Mouse (Mus musculus): Measurements from ENCODE around the gene Lypd5. TPM values are rescaled to one million over a fixed set of nuclear protein-coding genes. Genes with fewer than 3 reads are reported as not detected.

Gene Lypd5
- total and polyA plus RNA-seq, 2 experiments from 2014 or later: 0.44 TPM; not detected in 1

DNA sequence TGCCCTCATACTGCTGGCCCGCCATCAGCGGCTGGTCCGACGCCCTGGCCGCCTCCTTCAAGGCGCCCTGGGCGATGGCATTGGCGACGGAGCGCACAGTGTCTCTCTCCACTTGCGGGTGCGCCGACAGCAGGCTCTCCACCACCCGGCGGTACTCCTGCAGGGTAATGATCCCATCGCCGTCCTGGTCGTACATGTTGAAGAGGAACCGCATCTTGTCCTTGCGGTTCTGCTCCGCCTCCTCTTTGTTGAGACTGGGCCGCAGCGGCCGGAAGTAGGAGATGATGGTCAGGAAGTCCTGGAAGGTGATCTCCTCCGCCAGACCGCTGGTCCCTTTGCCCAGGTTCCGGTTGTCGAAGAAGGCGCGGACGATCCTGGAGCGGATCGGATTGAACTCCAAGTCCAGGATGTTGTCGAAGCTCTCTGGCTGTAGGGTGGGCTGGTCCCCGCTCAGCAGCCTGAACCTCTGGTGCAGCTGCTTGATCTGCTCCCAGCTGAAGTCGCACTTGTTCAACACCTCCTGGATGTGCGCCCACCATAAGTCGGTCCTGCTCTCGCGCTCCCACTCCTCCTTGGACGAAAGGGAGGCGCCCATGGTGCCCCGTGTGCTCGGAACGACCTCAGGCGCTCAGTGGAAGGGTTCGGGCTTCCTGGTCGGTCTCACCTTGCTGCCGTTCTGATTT lies 15.6 kb upstream of the Lypd5 start, which contains the start of gene Tescl:
Gene Tescl, minus strand, starts transcription at position 633 of the 683 bp plus-strand sequence.
- no peak for DNase-seq (ENCODE audit: low spot score)

DNA sequence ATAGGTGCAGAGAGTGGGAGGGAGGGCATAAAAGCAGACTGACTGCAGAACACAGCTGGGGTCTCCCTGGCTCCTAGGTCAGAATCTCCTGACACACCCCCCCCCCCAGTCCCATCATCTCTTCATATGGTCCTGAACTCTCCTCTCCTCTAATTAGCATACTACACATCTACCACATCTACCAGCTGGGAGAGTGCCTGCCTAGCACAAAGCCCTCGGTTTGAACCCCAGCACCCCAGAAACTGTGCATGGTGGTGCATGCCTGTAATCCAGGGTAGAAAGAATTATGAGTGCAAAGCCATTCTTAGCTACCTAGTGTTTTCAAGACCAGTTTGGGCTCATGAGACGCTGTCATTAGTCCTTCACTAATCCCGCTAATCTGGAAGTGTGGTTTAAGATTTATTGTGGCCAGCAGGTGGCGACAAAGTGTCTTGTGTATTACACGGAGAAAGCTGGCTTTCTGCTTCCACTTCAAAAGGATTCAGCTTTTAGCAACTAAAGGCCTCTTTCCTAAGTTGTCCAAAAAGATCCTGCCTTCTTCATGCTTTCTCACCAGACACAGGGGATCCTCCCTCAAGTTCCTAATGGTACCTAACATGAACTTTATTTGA lies 13.2 kb upstream of the Lypd5 start:
- Histone ChIP-seq H3K36me3 (ENCODE audit: insufficient read depth, low read length) (no peaks in the 10 kb centered on the region), H3K27me3 (ENCODE audit: insufficient read depth, low read length) (0 out of 2 replicates have a peak, but pooled peaks cover 4% of the 10 kb centered on the region), H3K27ac (ENCODE audit: low read depth, low read length) (no peak overlapping the region), H3K9me3 (ENCODE audit: low read length) (no peaks in the 10 kb centered on the region), H3K4me2 (ENCODE audit: low read depth, low read length, poor library complexity, severe bottlenecking) (no peak overlapping the region), H3K4me3 (ENCODE audit: low read depth, low read length) (no peak overlapping the region), H3K4me1 (ENCODE audit: insufficient read depth, low read length) (no peaks in the 10 kb centered on the region), H3K9ac (replicated peaks; ENCODE audit: low read length, poor library complexity, severe bottlenecking) (no peak overlapping the region)
- ATAC-seq (ENCODE audit: low FRiP score) (0 out of 2 replicates have a peak, but pooled peaks have one; percentile 5), DNase-seq (ENCODE audit: low spot score) (peak; percentile 89)
- 11% methylated on average over 5 of the region's 5 CpGs for WGBS
- TF ChIP-seq CTCF (IDR thresholded peaks at IDR 0.05): peak; percentile 86

More for the DNA sequence above, 15.6 kb upstream of the Lypd5 start, which contains the start of gene Tescl:
- Histone ChIP-seq H3K4me3 (ENCODE audit: low read depth, low read length) (no peak within 1 kb of the TSS), H3K36me3 (ENCODE audit: insufficient read depth, low read length) (no peaks in the 10 kb centered on the region), H3K9ac (replicated peaks; ENCODE audit: low read length, poor library complexity, severe bottlenecking) (no peak within 1 kb of the TSS), H3K9me3 (ENCODE audit: low read length) (no peaks in the 10 kb centered on the region), H3K4me2 (ENCODE audit: low read depth, low read length, poor library complexity, severe bottlenecking) (0 out of 2 replicates have a peak within 1 kb of the TSS, but pooled peaks have one; percentile 4), H3K27ac (ENCODE audit: low read depth, low read length) (no peak within 1 kb of the TSS), H3K4me1 (ENCODE audit: insufficient read depth, low read length) (no peaks in the 10 kb centered on the region), H3K27me3 (ENCODE audit: insufficient read depth, low read length) (0 out of 2 replicates have a peak, but pooled peaks cover 4% of the 10 kb centered on the region)
- TF ChIP-seq CTCF (IDR thresholded peaks at IDR 0.05): no peak
- 56% methylated on average over 49 of the region's 49 CpGs for WGBS
- ATAC-seq (ENCODE audit: low FRiP score): no peak

DNA sequence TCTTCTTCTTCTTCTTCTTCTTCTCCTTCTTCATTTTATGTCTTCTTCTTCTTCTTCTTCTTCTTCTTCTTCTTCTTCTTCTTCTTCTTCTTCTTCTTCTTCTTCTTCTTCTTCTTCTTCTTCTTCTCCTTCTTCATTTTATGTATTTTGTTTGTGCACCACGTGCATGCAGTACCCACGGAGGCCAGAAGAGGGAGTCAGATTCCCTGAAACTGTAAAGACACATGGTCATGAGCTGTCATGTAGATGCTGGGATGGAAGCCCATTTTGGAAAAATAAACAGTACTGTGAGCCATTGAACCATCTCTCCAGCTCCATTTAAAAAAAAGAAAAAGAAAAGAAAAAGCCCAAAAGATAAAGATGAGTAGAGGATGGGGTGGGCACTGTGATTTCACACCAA lies 10.8 kb upstream of the Lypd5 start:
- Histone ChIP-seq H3K4me3 (ENCODE audit: low read depth, low read length) (no peak overlapping the region), H3K4me2 (ENCODE audit: low read depth, low read length, poor library complexity, severe bottlenecking) (no peak overlapping the region), H3K27me3 (ENCODE audit: insufficient read depth, low read length) (0 out of 2 replicates have a peak, but pooled peaks cover 4% of the 10 kb centered on the region), H3K36me3 (ENCODE audit: insufficient read depth, low read length) (no peaks in the 10 kb centered on the region), H3K9ac (replicated peaks; ENCODE audit: low read length, poor library complexity, severe bottlenecking) (no peak overlapping the region), H3K27ac (ENCODE audit: low read depth, low read length) (no peak overlapping the region), H3K4me1 (ENCODE audit: insufficient read depth, low read length) (no peaks in the 10 kb centered on the region), H3K9me3 (ENCODE audit: low read length) (no peaks in the 10 kb centered on the region)
- DNase-seq (ENCODE audit: low spot score) (no peak), ATAC-seq (ENCODE audit: low FRiP score) (no peak)
- 41% methylated on average over 2 of the region's 2 CpGs for WGBS
- peak; percentile 39 for TF ChIP-seq CTCF (IDR thresholded peaks at IDR 0.05)

DNA sequence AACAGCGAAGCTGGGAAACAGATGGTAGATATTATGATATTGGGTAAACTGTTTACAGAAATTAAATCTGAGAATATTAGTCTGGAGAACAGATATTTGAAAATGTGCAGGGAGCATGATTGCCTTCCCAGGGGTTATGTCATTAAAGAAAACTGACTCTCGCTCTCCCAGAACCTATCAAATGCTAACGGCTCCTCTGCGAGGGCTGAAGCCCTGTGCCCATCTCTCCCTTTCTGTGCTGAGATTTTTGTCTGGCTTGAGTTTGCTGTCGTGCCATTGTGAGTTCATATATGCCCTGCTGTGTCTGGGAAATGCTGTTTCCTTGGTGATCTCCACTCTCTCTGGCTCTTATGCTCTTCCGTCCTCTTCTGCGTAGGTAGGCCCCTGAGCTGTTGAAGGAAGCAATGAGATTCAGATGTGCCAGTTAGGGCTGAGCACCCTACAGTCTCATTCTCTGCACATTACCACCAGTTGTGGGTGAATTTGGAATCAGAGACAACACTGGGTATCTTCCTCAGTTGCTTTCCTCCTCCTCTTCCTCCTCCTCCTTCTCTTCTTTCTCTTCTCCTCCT lies 5.2 kb upstream of the Lypd5 start:
- no peak for TF ChIP-seq CTCF (IDR thresholded peaks at IDR 0.05)
- H3K4me2 ChIP-seq (ENCODE audit: low read depth, low read length, poor library complexity, severe bottlenecking): no peak overlapping the region
- H3K9me3 ChIP-seq (ENCODE audit: low read length): no peaks in the 10 kb centered on the region
- 58% methylated on average over 7 of the region's 7 CpGs for WGBS
- no peak overlapping the region for H3K27ac ChIP-seq (ENCODE audit: low read depth, low read length)
- DNase-seq (ENCODE audit: low spot score) (peak; percentile 15), ATAC-seq (ENCODE audit: low FRiP score) (no peak)
- no peaks in the 10 kb centered on the region for H3K36me3 ChIP-seq (ENCODE audit: insufficient read depth, low read length)
- H3K4me3 ChIP-seq (ENCODE audit: low read depth, low read length): no peak overlapping the region
- no peak overlapping the region for H3K9ac ChIP-seq (replicated peaks; ENCODE audit: low read length, poor library complexity, severe bottlenecking)
- H3K4me1 ChIP-seq (ENCODE audit: insufficient read depth, low read length): no peaks in the 10 kb centered on the region
- no peaks in the 10 kb centered on the region for H3K27me3 ChIP-seq (ENCODE audit: insufficient read depth, low read length)

DNA sequence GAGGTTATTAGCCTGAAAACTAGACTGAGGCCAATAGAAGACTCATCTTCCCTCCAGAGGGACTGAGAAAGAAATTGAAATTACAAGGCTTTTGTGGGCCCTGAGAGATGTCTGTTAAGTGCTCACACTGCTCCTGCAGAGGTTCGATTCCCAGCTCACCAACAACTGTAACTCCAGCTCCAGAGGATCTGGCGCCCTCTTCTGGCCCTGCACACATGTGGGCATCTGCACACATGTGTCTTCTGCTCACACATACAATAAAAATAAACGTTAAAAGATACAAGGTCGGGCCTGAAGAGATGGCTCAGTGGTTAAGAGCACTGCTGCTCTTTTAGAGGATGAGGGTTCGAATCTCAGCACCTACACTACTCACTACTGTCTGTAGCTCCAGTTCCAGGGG lies 2.6 kb upstream of the Lypd5 start:
- H3K4me2 ChIP-seq (ENCODE audit: low read depth, low read length, poor library complexity, severe bottlenecking): no peak overlapping the region
- 73% methylated on average over 5 of the region's 5 CpGs for WGBS
- peak; percentile 18; the same call in 1 of the 2 replicates for TF ChIP-seq CTCF (IDR thresholded peaks at IDR 0.05)
- no peak overlapping the region for H3K9ac ChIP-seq (replicated peaks; ENCODE audit: low read length, poor library complexity, severe bottlenecking)
- H3K27ac ChIP-seq (ENCODE audit: low read depth, low read length): no peak overlapping the region
- DNase-seq (ENCODE audit: low spot score): no peak
- H3K4me1 ChIP-seq (ENCODE audit: insufficient read depth, low read length): no peaks in the 10 kb centered on the region
- no peaks in the 10 kb centered on the region for H3K27me3 ChIP-seq (ENCODE audit: insufficient read depth, low read length)
- ATAC-seq (ENCODE audit: low FRiP score): no peak
- H3K4me3 ChIP-seq (ENCODE audit: low read depth, low read length): no peak overlapping the region
- no peaks in the 10 kb centered on the region for H3K36me3 ChIP-seq (ENCODE audit: insufficient read depth, low read length)
- no peaks in the 10 kb centered on the region for H3K9me3 ChIP-seq (ENCODE audit: low read length)

DNA sequence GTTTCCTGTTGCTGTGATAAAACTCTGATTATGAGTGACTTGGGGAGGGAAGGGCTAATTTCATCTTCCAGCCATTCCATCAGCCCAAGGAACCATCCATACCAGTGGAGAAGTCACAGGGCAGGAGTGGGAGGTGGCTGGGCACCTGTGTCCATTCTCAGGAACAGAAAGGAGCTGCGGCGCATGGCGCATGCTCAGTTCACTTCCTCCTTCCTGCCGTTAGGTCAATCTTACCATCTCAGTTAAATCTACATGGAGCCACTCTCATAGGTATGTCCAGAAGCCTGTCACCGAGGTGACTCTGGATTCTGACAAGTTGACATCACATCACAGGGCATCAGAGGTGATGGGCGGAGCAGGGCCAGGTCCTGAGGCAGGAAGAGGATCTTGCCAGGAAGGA lies 6.7 kb downstream of the Lypd5 start:
- Histone ChIP-seq H3K4me2 (ENCODE audit: low read depth, low read length, poor library complexity, severe bottlenecking) (no peak overlapping the region), H3K4me3 (ENCODE audit: low read depth, low read length) (no peak overlapping the region), H3K27me3 (ENCODE audit: insufficient read depth, low read length) (no peaks in the 10 kb centered on the region), H3K36me3 (ENCODE audit: insufficient read depth, low read length) (no peaks in the 10 kb centered on the region), H3K4me1 (ENCODE audit: insufficient read depth, low read length) (no peaks in the 10 kb centered on the region), H3K9me3 (ENCODE audit: low read length) (0 out of 2 replicates have a peak, but pooled peaks cover 2% of the 10 kb centered on the region), H3K27ac (ENCODE audit: low read depth, low read length) (no peak overlapping the region), H3K9ac (replicated peaks; ENCODE audit: low read length, poor library complexity, severe bottlenecking) (no peak overlapping the region)
- ATAC-seq (ENCODE audit: low FRiP score) (no peak), DNase-seq (ENCODE audit: low spot score) (no peak)
- 83% methylated on average over 6 of the region's 6 CpGs for WGBS
- TF ChIP-seq CTCF (IDR thresholded peaks at IDR 0.05): no peak
